Mouse (Mus musculus): ENCODE results near the gene Rcan1. TPM values are rescaled to one million over a fixed set of nuclear protein-coding genes. Genes with fewer than 3 reads are reported as not detected.

Gene Rcan1
- polyA plus RNA-seq, 1 experiment from 2014 or later, result 32.3 TPM

DNA sequence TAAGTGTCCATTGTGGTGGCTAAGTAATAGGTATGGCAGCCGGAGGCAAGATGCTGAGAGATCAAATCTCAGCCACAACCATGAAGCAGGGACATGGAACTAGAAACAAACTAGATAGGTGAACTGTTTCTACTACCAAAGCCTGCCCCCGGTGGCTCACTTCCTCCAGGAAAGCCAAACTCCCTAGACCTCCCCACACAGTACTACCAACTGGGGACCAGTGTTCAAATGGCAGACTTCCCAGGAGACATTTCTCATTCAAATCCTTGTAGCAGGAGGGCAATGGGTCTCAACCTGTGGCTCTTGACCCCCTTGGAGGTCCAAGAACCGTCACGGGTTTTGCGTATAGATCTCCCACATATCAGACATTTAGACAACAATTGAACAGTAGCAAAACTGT lies 3.6 kb downstream of the Rcan1 start:
- peaks cover 11% of the 10 kb centered on the region for H3K4me1 ChIP-seq (replicated peaks)
- no peak for ATAC-seq (ENCODE audit: insufficient number of reproducible peaks, insufficient read depth, low FRiP score, low TSS enrichment, low read depth)
- 79% methylated on average over 5 of the region's 5 CpGs for WGBS
- no peaks in the 10 kb centered on the region for H3K36me3 ChIP-seq
- no peak overlapping the region for H3K4me2 ChIP-seq
- 0 out of 2 replicates have a peak, but pooled peaks cover 3% of the 10 kb centered on the region for H3K27me3 ChIP-seq
- H3K9ac ChIP-seq (replicated peaks), result no peak overlapping the region
- no peak overlapping the region for H3K27ac ChIP-seq
- H3K4me3 ChIP-seq (replicated peaks), result no peak overlapping the region
- H3K9me3 ChIP-seq, result no peaks in the 10 kb centered on the region

DNA sequence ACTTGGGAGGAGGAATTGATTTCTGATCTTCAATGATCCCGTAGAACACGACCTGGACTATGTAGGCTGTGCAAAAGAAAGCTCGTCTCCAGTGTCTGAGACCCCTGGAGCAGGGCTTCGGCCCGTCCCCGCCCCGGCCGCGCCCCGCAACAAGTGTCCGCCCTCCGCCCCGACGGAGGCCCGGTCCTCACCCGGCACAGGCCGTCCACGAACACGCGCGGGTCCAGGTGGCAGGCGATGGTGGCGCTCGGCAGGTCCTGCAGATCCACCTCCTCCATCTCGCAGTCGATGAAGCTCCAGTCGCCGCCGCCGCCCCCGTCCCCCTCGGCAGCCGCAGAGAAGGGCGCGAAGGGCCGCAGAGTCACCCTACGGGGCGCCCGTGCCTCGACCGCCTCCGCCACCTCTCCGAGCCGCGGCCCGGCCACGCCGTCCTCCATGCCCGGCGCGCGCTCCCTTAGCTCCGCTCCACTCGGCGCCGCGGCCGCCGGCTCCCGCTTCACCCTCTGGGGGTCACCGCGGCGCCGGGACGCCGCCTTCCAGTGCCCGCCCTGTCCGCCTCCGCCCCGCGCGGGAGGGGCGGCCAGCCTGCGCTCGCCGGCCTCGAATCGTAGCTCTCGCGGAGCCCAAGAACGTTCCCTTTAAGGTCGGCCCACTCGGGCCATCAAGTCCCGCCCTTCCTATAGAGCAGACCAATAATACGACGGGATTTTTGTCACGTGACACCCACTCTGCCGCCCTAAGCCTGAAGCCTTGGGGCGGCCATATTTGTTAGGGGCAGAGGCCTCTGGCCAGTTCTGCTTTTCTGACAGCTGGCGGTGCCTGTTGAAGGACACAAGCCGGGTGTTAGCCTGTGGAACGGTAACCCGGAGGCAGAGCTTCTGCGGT lies 4.8 kb downstream of the Rcan1 start:
- Histone ChIP-seq H3K4me2 (peak overlapping the region; percentile 81), H3K4me3 (replicated peaks) (peak overlapping the region; percentile 83), H3K27ac (no peak overlapping the region), H3K27me3 (0 out of 2 replicates have a peak, but pooled peaks cover 3% of the 10 kb centered on the region), H3K9ac (replicated peaks) (peak overlapping the region; percentile 81), H3K9me3 (no peaks in the 10 kb centered on the region), H3K4me1 (replicated peaks) (peaks cover 22% of the 10 kb centered on the region), H3K36me3 (no peaks in the 10 kb centered on the region)
- peak; percentile 96 for ATAC-seq (ENCODE audit: insufficient number of reproducible peaks, insufficient read depth, low FRiP score, low TSS enrichment, low read depth)
- WGBS, result under 1% methylated on average over 93 of the region's 94 CpGs

DNA sequence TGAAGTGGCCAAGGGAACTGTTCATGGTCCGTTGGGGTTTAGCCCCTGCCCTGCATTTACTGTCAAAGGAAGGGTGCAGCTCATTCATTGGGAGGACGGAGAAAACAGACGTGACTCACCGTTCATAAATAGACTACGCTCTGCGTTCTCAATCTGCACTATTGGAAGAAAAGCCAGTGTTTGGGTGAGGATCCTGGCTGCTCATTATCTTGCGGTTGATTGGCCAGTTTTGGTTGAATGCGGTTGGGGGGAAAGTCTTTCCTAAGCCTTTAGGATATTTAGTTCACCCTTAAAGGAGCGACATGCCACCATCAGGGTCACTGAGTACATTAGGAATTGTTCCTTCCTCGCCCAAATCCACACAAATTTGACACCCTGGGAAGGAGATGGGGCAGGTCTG lies 5.4 kb downstream of the Rcan1 start:
- H3K36me3 ChIP-seq, result no peaks in the 10 kb centered on the region
- WGBS, result 20% methylated on average over 10 of the region's 10 CpGs
- H3K4me2 ChIP-seq, result peak overlapping the region; percentile 81
- H3K4me3 ChIP-seq (replicated peaks), result peak overlapping the region; percentile 83
- peaks cover 29% of the 10 kb centered on the region for H3K4me1 ChIP-seq (replicated peaks)
- ATAC-seq (ENCODE audit: insufficient number of reproducible peaks, insufficient read depth, low FRiP score, low TSS enrichment, low read depth), result no peak
- H3K9ac ChIP-seq (replicated peaks), result peak overlapping the region; percentile 81
- no peaks in the 10 kb centered on the region for H3K9me3 ChIP-seq
- H3K27me3 ChIP-seq, result 0 out of 2 replicates have a peak, but pooled peaks cover 3% of the 10 kb centered on the region
- H3K27ac ChIP-seq, result no peak overlapping the region

DNA sequence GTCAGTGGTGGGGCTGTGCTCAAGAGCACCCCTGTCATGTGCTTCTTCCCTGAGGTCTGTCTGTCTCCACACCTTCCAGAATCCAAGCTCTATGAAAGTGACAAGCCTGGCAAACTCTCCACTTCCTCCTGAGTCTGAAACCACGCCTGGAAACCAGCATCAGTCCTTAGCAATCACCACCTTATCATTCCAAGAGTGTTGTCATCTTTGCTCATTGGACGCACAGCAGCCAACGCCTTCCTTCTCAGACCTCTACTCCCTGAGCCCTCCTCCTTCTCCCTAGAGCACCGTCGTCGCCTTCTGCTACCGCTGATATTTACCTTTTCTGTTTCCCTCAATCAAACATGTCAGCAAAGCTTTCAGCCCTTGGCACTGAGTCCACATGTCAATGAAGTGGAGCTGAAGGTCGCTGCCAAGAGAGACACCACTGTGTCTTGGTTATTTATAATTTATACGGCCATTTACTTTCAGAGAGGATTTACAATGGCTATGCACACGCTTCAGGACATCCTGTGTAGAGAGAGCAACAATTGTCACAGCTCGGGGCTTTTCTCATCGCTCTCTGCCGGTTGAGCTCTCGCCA lies 6.2 kb downstream of the Rcan1 start:
- ATAC-seq (ENCODE audit: insufficient number of reproducible peaks, insufficient read depth, low FRiP score, low TSS enrichment, low read depth), result no peak
- Histone ChIP-seq H3K4me2 (peak overlapping the region; percentile 81), H3K4me1 (replicated peaks) (peaks cover 33% of the 10 kb centered on the region), H3K36me3 (no peaks in the 10 kb centered on the region), H3K4me3 (replicated peaks) (peak overlapping the region; percentile 83; the same call in 1 of the 2 replicates), H3K27ac (no peak overlapping the region), H3K9ac (replicated peaks) (no peak overlapping the region), H3K27me3 (0 out of 2 replicates have a peak, but pooled peaks cover 3% of the 10 kb centered on the region), H3K9me3 (no peaks in the 10 kb centered on the region)
- WGBS, result 74% methylated on average over 14 of the region's 14 CpGs

DNA sequence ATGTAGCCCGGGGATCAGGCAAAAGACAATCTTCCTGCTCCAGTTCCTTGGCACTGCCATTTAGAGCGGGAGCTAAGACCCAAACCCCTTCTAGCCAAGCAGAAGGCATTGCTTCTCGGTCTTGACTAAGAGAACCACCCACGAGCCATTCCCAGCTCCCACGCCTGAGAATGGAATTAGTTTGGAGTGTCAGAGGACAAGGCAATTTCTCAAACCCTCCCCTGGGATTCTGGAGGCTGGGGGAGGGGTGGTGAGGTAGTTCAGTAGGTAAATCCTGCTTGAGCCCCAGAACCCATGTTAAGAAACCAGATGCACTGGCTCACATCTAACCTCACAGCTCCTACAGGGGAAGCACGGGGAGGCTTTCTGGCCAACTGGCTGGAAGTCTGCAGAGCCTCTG lies 9.3 kb downstream of the Rcan1 start:
- ATAC-seq (ENCODE audit: insufficient number of reproducible peaks, insufficient read depth, low FRiP score, low TSS enrichment, low read depth), result no peak
- WGBS, result 61% methylated on average over 6 of the region's 6 CpGs
- no peak overlapping the region for H3K4me3 ChIP-seq (replicated peaks)

DNA sequence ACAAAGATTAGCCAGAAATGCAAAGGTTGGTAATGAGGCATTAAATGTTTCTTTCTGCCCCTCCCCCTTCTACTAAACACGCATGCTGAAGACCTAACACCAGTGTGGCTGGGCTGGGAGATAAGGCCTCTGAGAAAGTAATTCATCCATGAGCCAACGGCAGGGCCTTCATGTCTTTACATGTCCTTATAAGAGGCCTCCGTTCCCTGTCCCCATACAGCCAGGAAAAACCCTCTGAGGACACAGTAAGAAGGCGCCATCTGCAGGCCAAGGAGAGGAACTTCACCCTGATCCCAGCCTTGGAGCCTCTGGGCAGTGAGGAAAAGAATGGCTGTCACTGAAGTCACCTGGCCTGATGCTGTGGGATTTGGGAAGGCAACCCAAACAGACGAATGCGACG lies 13.1 kb downstream of the Rcan1 start:
- WGBS, result 36% methylated on average over 7 of the region's 7 CpGs
- H3K27me3 ChIP-seq, result no peaks in the 10 kb centered on the region

More for the DNA sequence above, 9.3 kb downstream of the Rcan1 start:
- Histone ChIP-seq H3K4me1 (replicated peaks) (peaks cover 33% of the 10 kb centered on the region), H3K4me2 (no peak overlapping the region), H3K9ac (replicated peaks) (no peak overlapping the region), H3K36me3 (no peaks in the 10 kb centered on the region), H3K27ac (no peak overlapping the region), H3K9me3 (no peaks in the 10 kb centered on the region), H3K27me3 (0 out of 2 replicates have a peak, but pooled peaks cover 3% of the 10 kb centered on the region)

DNA sequence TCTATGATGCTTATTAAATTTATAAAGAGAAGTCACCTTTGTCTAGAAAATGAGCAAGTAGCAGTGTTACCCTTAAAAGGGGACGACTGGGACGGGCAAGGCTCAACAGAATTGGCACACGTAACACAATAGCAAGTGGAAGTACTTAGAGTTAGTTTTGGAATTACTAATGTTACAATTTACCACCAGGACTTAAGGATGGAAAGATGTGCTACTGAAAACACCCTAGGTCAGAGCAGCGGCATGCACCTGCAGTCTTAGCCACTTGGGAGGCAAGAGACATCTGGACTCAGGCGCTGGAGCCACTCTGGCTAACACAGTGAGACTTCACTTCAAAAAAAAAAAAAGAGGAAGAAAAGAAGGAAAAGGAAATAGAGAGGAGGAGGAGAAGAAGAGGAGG lies 14.7 kb downstream of the Rcan1 start:
- H3K27ac ChIP-seq, result no peak overlapping the region
- H3K27me3 ChIP-seq, result no peaks in the 10 kb centered on the region
- H3K9me3 ChIP-seq, result no peaks in the 10 kb centered on the region
- no peak overlapping the region for H3K9ac ChIP-seq (replicated peaks)
- H3K4me1 ChIP-seq (replicated peaks), result peaks cover 12% of the 10 kb centered on the region
- no peak overlapping the region for H3K4me2 ChIP-seq
- 85% methylated on average over 5 of the region's 5 CpGs for WGBS
- no peak overlapping the region for H3K4me3 ChIP-seq (replicated peaks)
- H3K36me3 ChIP-seq, result no peaks in the 10 kb centered on the region; the same call in 1 of the 2 replicates
- no peak for ATAC-seq (ENCODE audit: insufficient number of reproducible peaks, insufficient read depth, low FRiP score, low TSS enrichment, low read depth)

More for the DNA sequence above, 13.1 kb downstream of the Rcan1 start:
- no peak for ATAC-seq (ENCODE audit: insufficient number of reproducible peaks, insufficient read depth, low FRiP score, low TSS enrichment, low read depth)
- Histone ChIP-seq H3K9me3 (no peaks in the 10 kb centered on the region), H3K4me1 (replicated peaks) (peaks cover 23% of the 10 kb centered on the region), H3K9ac (replicated peaks) (no peak overlapping the region), H3K36me3 (no peaks in the 10 kb centered on the region), H3K4me2 (no peak overlapping the region), H3K4me3 (replicated peaks) (no peak overlapping the region), H3K27ac (no peak overlapping the region)

DNA sequence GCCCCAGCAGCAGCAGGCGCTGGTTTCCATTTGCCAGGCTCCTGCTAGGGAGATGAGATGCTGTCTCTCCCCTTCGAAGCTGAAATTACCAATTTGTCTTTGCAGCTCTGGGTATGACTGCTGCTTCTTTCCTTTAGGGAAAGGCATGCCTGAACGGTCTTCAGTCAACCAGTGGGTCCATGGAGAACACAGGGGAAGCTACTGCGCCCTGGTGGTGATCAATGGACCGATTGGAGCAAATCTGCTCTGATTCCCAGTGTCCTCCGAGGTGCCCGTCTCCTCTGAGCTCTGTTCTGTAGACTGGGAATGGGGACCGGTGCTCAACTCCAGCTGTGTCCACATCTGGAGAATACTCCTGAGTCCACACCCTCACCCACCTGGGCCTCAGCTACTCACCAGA lies 15.2 kb downstream of the Rcan1 start:
- no peak overlapping the region for H3K27ac ChIP-seq
- no peaks in the 10 kb centered on the region for H3K27me3 ChIP-seq
- 75% methylated on average over 8 of the region's 8 CpGs for WGBS
- H3K4me1 ChIP-seq (replicated peaks), result peaks cover 7% of the 10 kb centered on the region
- H3K9me3 ChIP-seq, result no peaks in the 10 kb centered on the region
- no peak overlapping the region for H3K4me3 ChIP-seq (replicated peaks)
- no peak overlapping the region for H3K4me2 ChIP-seq
- peaks cover 5% of the 10 kb centered on the region for H3K36me3 ChIP-seq
- no peak overlapping the region for H3K9ac ChIP-seq (replicated peaks)
- ATAC-seq (ENCODE audit: insufficient number of reproducible peaks, insufficient read depth, low FRiP score, low TSS enrichment, low read depth), result no peak

DNA sequence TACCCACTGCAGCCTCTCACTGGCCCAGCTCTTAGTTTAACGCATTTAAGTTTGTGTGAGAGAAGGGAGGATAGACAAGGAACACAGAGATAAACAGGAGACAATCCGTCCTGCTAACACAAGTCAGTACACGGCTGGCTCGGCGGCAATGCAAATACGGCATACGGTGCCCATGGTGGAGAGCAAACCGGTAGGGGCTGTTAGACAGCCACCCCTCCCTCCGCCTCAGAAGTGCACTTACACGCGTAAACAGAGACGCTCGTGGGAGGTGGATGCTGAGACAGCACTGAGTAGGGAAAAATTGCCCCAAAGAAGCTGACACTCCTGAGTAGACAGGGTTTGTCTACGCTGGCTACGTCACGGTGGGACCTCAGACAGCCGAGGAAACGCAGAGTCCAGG lies 16.2 kb downstream of the Rcan1 start:
- Histone ChIP-seq H3K4me2 (no peak overlapping the region), H3K36me3 (peaks cover 11% of the 10 kb centered on the region), H3K9me3 (no peaks in the 10 kb centered on the region), H3K27ac (no peak overlapping the region), H3K4me3 (replicated peaks) (no peak overlapping the region), H3K9ac (replicated peaks) (no peak overlapping the region), H3K4me1 (replicated peaks) (no peaks in the 10 kb centered on the region; the same call in 1 of the 2 replicates), H3K27me3 (no peaks in the 10 kb centered on the region)
- WGBS, result 90% methylated on average over 18 of the region's 18 CpGs
- ATAC-seq (ENCODE audit: insufficient number of reproducible peaks, insufficient read depth, low FRiP score, low TSS enrichment, low read depth), result no peak

DNA sequence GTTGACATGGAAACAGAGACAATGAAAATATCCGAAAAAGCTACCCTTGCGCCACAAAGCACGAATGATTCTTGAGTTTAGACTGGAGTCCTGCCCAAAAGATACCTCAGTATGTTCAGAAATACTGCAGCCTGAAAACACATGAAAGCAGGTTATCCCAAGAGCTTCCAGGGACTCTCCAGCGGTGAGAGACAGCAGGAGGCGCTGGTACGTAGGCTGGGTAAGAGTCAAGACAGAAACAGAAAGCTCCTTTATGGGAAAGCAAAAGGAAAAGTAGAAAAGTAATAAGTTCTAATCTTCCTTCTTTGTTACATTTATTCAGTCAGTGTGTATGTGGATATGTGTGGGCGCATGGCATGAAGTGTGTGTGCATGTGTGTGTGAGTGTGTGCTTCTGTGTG lies 16.7 kb downstream of the Rcan1 start:
- no peaks in the 10 kb centered on the region for H3K27me3 ChIP-seq
- H3K4me3 ChIP-seq (replicated peaks), result no peak overlapping the region
- 91% methylated on average over 7 of the region's 7 CpGs for WGBS
- H3K27ac ChIP-seq, result no peak overlapping the region
- no peak overlapping the region for H3K4me2 ChIP-seq
- H3K9ac ChIP-seq (replicated peaks), result no peak overlapping the region
- no peaks in the 10 kb centered on the region for H3K9me3 ChIP-seq
- ATAC-seq (ENCODE audit: insufficient number of reproducible peaks, insufficient read depth, low FRiP score, low TSS enrichment, low read depth), result no peak
- no peaks in the 10 kb centered on the region; the same call in 1 of the 2 replicates for H3K4me1 ChIP-seq (replicated peaks)
- peaks cover 16% of the 10 kb centered on the region for H3K36me3 ChIP-seq

DNA sequence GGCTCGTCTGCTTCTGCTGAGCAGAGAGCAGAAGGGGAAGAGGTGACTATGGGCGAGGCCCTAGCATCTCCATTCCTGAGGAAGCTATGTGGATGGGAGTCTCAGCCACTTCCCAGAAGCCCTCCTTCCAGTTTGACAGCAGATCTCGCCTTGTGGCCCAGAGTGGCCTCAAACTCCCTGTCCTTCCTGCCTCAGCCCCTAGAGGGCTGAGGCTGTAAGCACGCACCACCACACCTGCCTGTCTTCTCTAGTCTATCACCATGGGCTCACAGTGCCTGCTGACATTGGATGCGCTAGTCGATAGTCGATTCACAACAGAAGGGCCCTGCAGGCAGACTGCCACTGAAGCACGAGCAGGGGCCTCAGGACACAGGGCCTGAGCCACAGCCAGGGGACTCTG lies 18.1 kb downstream of the Rcan1 start:
- Histone ChIP-seq H3K27me3 (no peaks in the 10 kb centered on the region), H3K27ac (no peak overlapping the region), H3K9ac (replicated peaks) (no peak overlapping the region), H3K4me1 (replicated peaks) (peaks cover 7% of the 10 kb centered on the region), H3K9me3 (no peaks in the 10 kb centered on the region), H3K4me2 (no peak overlapping the region), H3K4me3 (replicated peaks) (no peak overlapping the region), H3K36me3 (peaks cover 20% of the 10 kb centered on the region)
- 60% methylated on average over 8 of the region's 8 CpGs for WGBS
- ATAC-seq (ENCODE audit: insufficient number of reproducible peaks, insufficient read depth, low FRiP score, low TSS enrichment, low read depth), result no peak
